Mouse (Mus musculus) urinary bladder, postnatal 36 days (tissue): ENCODE results near the gene Trpc7.
A peak's percentile ranks its signal among the peaks of the same experiment; 100 is the strongest.

Source experiments
- DNase-seq, 2 experiments: peaks; one replicate each; pipeline ENCODE4 v3.0.0; 2022; ENCODE audit warnings: low spot score in 2 of 2, mixed read lengths in 1 of 2

Trpc7 gene

GRCm38 (mm10) chr13:56790683-56791082 lies 105.1 kb downstream of the Trpc7 start:
- DNase-seq = no peak

GRCm38 (mm10) chr13:56782621-56783020 lies 113.2 kb downstream of the Trpc7 start:
- DNase-seq = no peak

- DNase-seq = no peak
Observed at GRCm38 (mm10) chr13:56781697-56782096, 114.1 kb downstream of the Trpc7 start.

GRCm38 (mm10) chr13:56780746-56781469 lies 114.9 kb downstream of the Trpc7 start:
- no peak for DNase-seq

GRCm38 (mm10) chr13:56774304-56774703 lies 121.5 kb downstream of the Trpc7 start:
- DNase-seq = no peak

- no peak for DNase-seq
Observed at GRCm38 (mm10) chr13:56773262-56773870, 122.4 kb downstream of the Trpc7 start.

- no peak for DNase-seq
Observed at GRCm38 (mm10) chr13:56772592-56772991, 123.2 kb downstream of the Trpc7 start.

GRCm38 (mm10) chr13:56770786-56771185 lies 125.0 kb downstream of the Trpc7 start:
- no peak for DNase-seq

GRCm38 (mm10) chr13:56770136-56770578 lies 125.6 kb downstream of the Trpc7 start:
- DNase-seq = no peak

- DNase-seq = no peak
Observed at GRCm38 (mm10) chr13:56769431-56769830, 126.4 kb downstream of the Trpc7 start.

GRCm38 (mm10) chr13:56766211-56766610 lies 129.6 kb downstream of the Trpc7 start:
- no peak for DNase-seq

GRCm38 (mm10) chr13:56765284-56766032 lies 130.3 kb downstream of the Trpc7 start:
- no peak for DNase-seq

GRCm38 (mm10) chr13:56762446-56763229 lies 133.2 kb downstream of the Trpc7 start:
- DNase-seq = no peak

- peak; percentile 48 to 67 for DNase-seq
Observed at GRCm38 (mm10) chr13:56758492-56758891, 137.3 kb downstream of the Trpc7 start.

GRCm38 (mm10) chr13:56757201-56757600 lies 138.6 kb downstream of the Trpc7 start:
- no peak for DNase-seq

- DNase-seq = no peak
Observed at GRCm38 (mm10) chr13:56755871-56756270, 139.9 kb downstream of the Trpc7 start.

GRCm38 (mm10) chr13:56753192-56753951 lies 142.4 kb downstream of the Trpc7 start, which contains the start of gene Gm45623:
Gene Gm45623 (minus strand): TSS chr13:56753827.
- no peak for DNase-seq

- DNase-seq = no peak
Observed at GRCm38 (mm10) chr13:56752474-56753191, 143.2 kb downstream of the Trpc7 start.

- DNase-seq = no peak
Observed at GRCm38 (mm10) chr13:56751774-56752173, 144.0 kb downstream of the Trpc7 start.

GRCm38 (mm10) chr13:56749377-56749776 lies 146.4 kb downstream of the Trpc7 start:
- no peak for DNase-seq
